Mouse (Mus musculus): ENCODE data around the gene Mitf.

GRCm38 (mm10) chr6:97832501-97832900, 25.6 kb downstream of the Mitf start:
- TF ChIP-seq CTCF (IDR thresholded peaks at IDR 0.05; ENCODE audit: extremely low read depth, insufficient read depth, insufficient read length, insufficient replicate concordance) = no peak
- TF ChIP-seq POLR2A (IDR thresholded peaks at IDR 0.05; ENCODE audit: low read depth, low read length) = no peak
